Mouse (Mus musculus) large intestine, adult 2 months (tissue): ENCODE measurements around the gene Olfr506. TPM values are rescaled to one million over a fixed set of nuclear protein-coding genes. Genes with fewer than 3 reads are reported as not detected.
"Not testable (repeated sequence)": the region's sequence is repeated elsewhere in the genome, so short reads cannot be mapped to it uniquely, and the experiment has no call there.

ENCODE experiments used
- DNase-seq: peaks from one replicate; pipeline ENCODE4 v3.0.0-alpha.2; 2012; ENCODE audit warnings: low read depth, low spot score
- WGBS: fragments of 180-500 bp; shearing (Covaris S2); methylation state at CpG from one replicate; pipeline ENCODE4 v1.1.7; 2018; 5-methylcytosine and 5-hydroxymethylcytosine counted together
- polyA plus RNA-seq: library from polyadenylated mRNA; depleted of rRNA; stranded (reverse); fragments of >200 nt; gene quantifications from 2 replicates; pipeline ENCODE4 v1.2.3, GENCODE M21; 2012; rRNA removed

Olfr506 gene
- not detected in 2 replicates for polyA plus RNA-seq

- no peak for DNase-seq
Measured at GRCm38 (mm10) chr7:108610487-108610886, at the start of gene Olfr506. Gene Olfr506, plus strand, starts transcription at chr7:108610787.

- WGBS: 78% methylated on average over 1 of the region's 1 CpGs
- no peak for DNase-seq
Measured at GRCm38 (mm10) chr7:108565693-108566092, 44.9 kb upstream of the Olfr506 start, which contains the start of gene Olfr504. Gene Olfr504, minus strand, starts transcription at chr7:108565793.

DNA sequence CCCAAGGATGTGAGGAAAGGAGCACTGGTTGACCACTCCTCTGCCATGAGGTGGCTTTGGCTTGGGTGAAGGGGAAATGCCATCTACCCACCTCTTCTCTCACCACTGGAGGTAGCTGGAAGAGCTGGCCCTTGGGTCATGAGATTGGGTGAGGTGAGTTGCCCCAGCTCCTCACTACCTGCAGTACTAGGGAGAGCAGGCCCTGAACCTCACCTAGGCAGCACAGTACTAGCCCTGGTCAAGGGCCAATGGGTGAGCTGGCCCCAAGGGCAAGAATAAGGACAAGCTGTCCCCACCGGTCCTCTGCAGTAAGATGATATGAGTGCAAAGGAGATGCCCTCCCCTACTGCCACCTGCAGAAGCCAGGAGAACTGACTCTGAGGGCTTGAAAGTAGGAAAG is 20.8 kb upstream of the Olfr506 start:
- no peak for DNase-seq
- 97% methylated on average over 1 of the region's 1 CpGs for WGBS

- DNase-seq: not testable (repeated sequence)
- WGBS: 62% methylated on average over 3 of the region's 3 CpGs
Measured at GRCm38 (mm10) chr7:108601916-108602315, 8.7 kb upstream of the Olfr506 start.

DNA sequence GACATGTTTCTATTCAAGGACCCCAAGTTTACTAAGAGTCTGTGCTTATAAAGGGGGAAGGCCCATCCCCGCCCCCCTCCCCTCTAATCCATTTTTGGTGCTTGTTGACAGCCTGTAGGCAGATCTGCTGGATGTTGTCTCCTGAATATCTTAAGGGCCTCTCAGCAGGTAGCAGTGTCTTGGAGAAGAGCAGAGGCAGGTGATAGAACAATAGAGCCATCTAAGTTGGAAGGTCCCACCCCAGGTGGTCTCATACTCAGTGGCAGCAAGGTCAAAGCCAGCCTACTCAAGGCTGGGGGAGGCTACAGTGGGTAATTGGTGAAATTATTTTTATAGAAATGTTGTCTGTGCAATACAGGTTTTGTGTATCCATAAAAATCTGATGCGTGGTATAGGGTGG is 3.5 kb downstream of the Olfr506 start:
- 86% methylated on average over 2 of the region's 2 CpGs for WGBS
- no peak for DNase-seq

GRCm38 (mm10) chr7:108616781-108617180 is 6.2 kb downstream of the Olfr506 start:
- whole genome bisulfite sequencing: 15% methylated on average over 3 of the region's 3 CpGs
- DNase-seq: peak; percentile 59

- no peak for DNase-seq
Measured at GRCm38 (mm10) chr7:108621514-108621913, 10.9 kb downstream of the Olfr506 start, which contains the start of gene Olfr507. Gene Olfr507, plus strand, starts transcription at chr7:108621814.

DNA sequence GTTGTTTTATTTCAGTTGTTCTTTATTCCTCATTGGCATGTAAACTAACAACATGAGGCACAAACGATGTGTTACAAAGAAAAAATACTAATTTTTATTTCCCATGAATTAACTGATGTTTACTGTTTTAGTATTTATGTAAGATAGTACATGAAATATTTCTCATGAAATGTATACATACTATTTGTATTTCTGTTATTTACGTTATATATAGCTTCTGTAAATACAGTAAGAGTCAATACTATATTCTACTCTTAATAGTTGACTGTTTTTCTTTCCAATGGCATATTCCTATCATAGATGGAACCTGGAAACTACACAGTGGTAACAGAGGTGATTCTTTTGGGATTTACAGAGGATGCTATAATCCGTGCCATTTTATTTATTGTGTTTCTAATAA is 19.1 kb downstream of the Olfr506 start, which contains the start of gene Olfr508:
TSS of gene Olfr508 (plus strand) at position 301 of the 400 bp plus-strand sequence.
- 82% methylated on average over 3 of the region's 3 CpGs for WGBS
- no peak for DNase-seq

More at GRCm38 (mm10) chr7:108621514-108621913, 10.9 kb downstream of the Olfr506 start, which contains the start of gene Olfr507:
- WGBS: 78% methylated on average over 2 of the region's 2 CpGs

GRCm38 (mm10) chr7:108651806-108652205 is 41.2 kb downstream of the Olfr506 start, which contains the start of gene Olfr509:
Gene Olfr509, minus strand, starts transcription at chr7:108651906.
- DNase-seq: no peak

GRCm38 (mm10) chr7:108662419-108662818 is 51.8 kb downstream of the Olfr506 start:
- WGBS: 91% methylated on average over 3 of the region's 3 CpGs
- DNase-seq: no peak

Other genes starting within 250 kb of the Olfr506 start
- gene Olfr494, start 245.5 kb upstream of the Olfr506 start, polyA plus RNA-seq: not detected in 2 replicates
- gene Olfr495, start 217.6 kb upstream of the Olfr506 start, polyA plus RNA-seq: not detected in 2 replicates
- gene Olfr497, start 190.4 kb upstream of the Olfr506 start, polyA plus RNA-seq: not detected in 2 replicates
- gene Olfr498, start 145.5 kb upstream of the Olfr506 start, polyA plus RNA-seq: not detected in 2 replicates
- not detected in 2 replicates for gene Olfr502, start 85.7 kb upstream of the Olfr506 start, polyA plus RNA-seq
- not detected in 2 replicates for gene Olfr503, start 66.3 kb upstream of the Olfr506 start, polyA plus RNA-seq
- not detected in 2 replicates for gene Olfr504, start 45.0 kb upstream of the Olfr506 start, polyA plus RNA-seq
- not detected in 2 replicates for gene Olfr507, start 11.0 kb downstream of the Olfr506 start, polyA plus RNA-seq
- gene Olfr508, start 19.2 kb downstream of the Olfr506 start, polyA plus RNA-seq: not detected in 2 replicates
- not detected in 2 replicates for gene Olfr509, start 41.1 kb downstream of the Olfr506 start, polyA plus RNA-seq
- gene Olfr510, start 55.6 kb downstream of the Olfr506 start, polyA plus RNA-seq: not detected in 2 replicates
- not detected in 2 replicates for gene Olfr512, start 102.5 kb downstream of the Olfr506 start, polyA plus RNA-seq
- gene Olfr513, start 140.2 kb downstream of the Olfr506 start, polyA plus RNA-seq: not detected in 2 replicates
- gene Olfr514, start 215.2 kb downstream of the Olfr506 start, polyA plus RNA-seq: not detected in 2 replicates
- gene Olfr516, start 239.7 kb downstream of the Olfr506 start, polyA plus RNA-seq: not detected in 2 replicates